Mouse (Mus musculus) heart, postnatal 0 days (tissue): ENCODE measurements around the gene Srsf5. TPM values are rescaled to one million over a fixed set of nuclear protein-coding genes. Genes with fewer than 3 reads are reported as not detected.
"Not testable (repeated sequence)": the region's sequence is repeated elsewhere in the genome, so short reads cannot be mapped to it uniquely, and the experiment has no call there.

Experiments used
- ATAC-seq: fragments of 200-750 bp; cut with Nextera tagmentation; 2 replicates; pipeline ENCODE4 v1.8.0; 2017; ENCODE audit warnings: low read depth, moderate number of reproducible peaks, moderate library complexity; ENCODE audit not compliant: insufficient read depth
- DNase-seq: peaks from one replicate; pipeline ENCODE4 v3.0.0-alpha.2; 2016; ENCODE audit warnings: low spot score
- H3K27ac ChIP-seq: fragments of 300-500 bp; sonication (generic); 2 replicates; pipeline ENCODE4 v1.5.1; 2014; ENCODE audit warnings: low read depth, mild to moderate bottlenecking
- H3K27me3 ChIP-seq: fragments of 300-500 bp; sonication (generic); 2 replicates; pipeline ENCODE4 v1.6.1; 2014; ENCODE audit warnings: low read length, mixed read lengths; ENCODE audit not compliant: control insufficient read depth, insufficient read depth
- H3K36me3 ChIP-seq: fragments of 300-500 bp; sonication (generic); replicated peaks from 2 replicates; pipeline ENCODE4 v1.6.1; 2014; ENCODE audit warnings: low read length, mixed read lengths; ENCODE audit not compliant: control insufficient read depth, insufficient read depth
- H3K4me1 ChIP-seq: fragments of 300-500 bp; sonication (generic); 2 replicates; pipeline ENCODE4 v1.6.1; 2014; ENCODE audit warnings: antibody characterized with exemption; ENCODE audit not compliant: control insufficient read depth, insufficient read depth
- H3K4me2 ChIP-seq: fragments of 300-500 bp; sonication (generic); 2 replicates; pipeline ENCODE4 v1.6.1; 2014; ENCODE audit warnings: low read depth, mild to moderate bottlenecking, low read length, moderate library complexity
- H3K4me3 ChIP-seq: fragments of 300-500 bp; sonication (generic); 2 replicates; pipeline ENCODE4 v1.5.1; 2014; ENCODE audit warnings: low read depth, low read length
- H3K9ac ChIP-seq: fragments of 300-500 bp; sonication (generic); replicated peaks from 2 replicates; pipeline ENCODE4 v1.6.1; 2014; ENCODE audit warnings: low read depth, low read length, mixed read lengths
- H3K9me3 ChIP-seq: fragments of 300-500 bp; sonication (generic); replicated peaks from 2 replicates; pipeline ENCODE4 v1.6.1; 2016; ENCODE audit warnings: low read length; ENCODE audit not compliant: control insufficient read depth
- CTCF ChIP-seq: IDR thresholded peaks from 2 replicates; pipeline ENCODE4 v1.5.1; 2016; ENCODE audit warnings: antibody characterized with exemption, control low read depth, low read depth
- EP300 ChIP-seq: IDR thresholded peaks from 2 replicates; pipeline ENCODE4 v1.6.1; 2016; ENCODE audit warnings: antibody characterized with exemption, low read depth
- WGBS: fragments of 180-500 bp; shearing (Covaris S2); extraction: QIAGEN DNeasy Blood & Tissue Kit; methylation state at CpG from one replicate; pipeline ENCODE4 v1.1.7; 2014; 5-methylcytosine and 5-hydroxymethylcytosine counted together
- polyA plus RNA-seq: library from polyadenylated mRNA; unstranded; fragments of >200 nt; fragmentation: Nextera tagmentation; extraction: Ambion mirVana; gene quantifications from 2 replicates; pipeline ENCODE4 v1.2.1, GENCODE M21; 2015
- total RNA-seq: library from RNA; depleted of rRNA; stranded (reverse); fragments of >200 nt; gene quantifications from 2 replicates; pipeline ENCODE4 v1.2.3, GENCODE M21; 2014; ENCODE audit warnings: low replicate concordance

The Srsf5 gene
- total and polyA plus RNA-seq, 2 experiments from 2014 or later = 227 to 275 TPM

GRCm38 (mm10) chr12:80938642-80939041, 6.7 kb upstream of the Srsf5 start:
- Histone ChIP-seq H3K9me3 (no peaks in the 10 kb centered on the region), H3K9ac (no peak overlapping the region), H3K27me3 (no peaks in the 10 kb centered on the region), H3K36me3 (no peaks in the 10 kb centered on the region), H3K4me1 (peaks cover 9% of the 10 kb centered on the region; the same call in 1 of the 2 replicates), H3K27ac (peak overlapping the region; percentile 33), H3K4me3 (no peak overlapping the region), H3K4me2 (peak overlapping the region; percentile 16; the same call in 1 of the 2 replicates)
- 19% methylated on average over 5 of the region's 5 CpGs for WGBS
- TF ChIP-seq EP300 (no peak), CTCF (no peak)
- DNase-seq (peak; percentile 47), ATAC-seq (peak; percentile 44; the same call in 1 of the 2 replicates)

- 69% methylated on average over 4 of the region's 4 CpGs for WGBS
- Histone ChIP-seq H3K4me2 (peak overlapping the region; percentile 16; the same call in 1 of the 2 replicates), H3K36me3 (no peaks in the 10 kb centered on the region), H3K9ac (no peak overlapping the region), H3K4me1 (peaks cover 9% of the 10 kb centered on the region; the same call in 1 of the 2 replicates), H3K27me3 (no peaks in the 10 kb centered on the region), H3K9me3 (no peaks in the 10 kb centered on the region), H3K4me3 (no peak overlapping the region), H3K27ac (peak overlapping the region; percentile 33)
- DNase-seq (no peak), ATAC-seq (peak; percentile 24)
- no peak for TF ChIP-seq CTCF
- TF ChIP-seq EP300 = no peak
Observed at GRCm38 (mm10) chr12:80939165-80939564, 6.1 kb upstream of the Srsf5 start.

- Histone ChIP-seq H3K4me2 (no peak overlapping the region), H3K36me3 (peaks cover 5% of the 10 kb centered on the region), H3K9ac (no peak overlapping the region), H3K27me3 (no peaks in the 10 kb centered on the region), H3K4me3 (no peak overlapping the region), H3K4me1 (peaks cover 12% of the 10 kb centered on the region; the same call in 1 of the 2 replicates), H3K27ac (no peak overlapping the region), H3K9me3 (no peaks in the 10 kb centered on the region)
- ATAC-seq (no peak), DNase-seq (no peak)
- WGBS = 95% methylated on average over 3 of the region's 3 CpGs
- no peak for TF ChIP-seq EP300
- no peak for TF ChIP-seq CTCF
Observed at GRCm38 (mm10) chr12:80941886-80942285, 3.4 kb upstream of the Srsf5 start.

GRCm38 (mm10) chr12:80943395-80943794, 1.9 kb upstream of the Srsf5 start:
- WGBS = 60% methylated on average over 3 of the region's 3 CpGs
- no peak overlapping the region for H3K27ac ChIP-seq
- no peak for DNase-seq
- H3K36me3 ChIP-seq = peaks cover 18% of the 10 kb centered on the region
- ATAC-seq = no peak
- no peaks in the 10 kb centered on the region for H3K9me3 ChIP-seq
- H3K9ac ChIP-seq = no peak overlapping the region
- no peak overlapping the region for H3K4me2 ChIP-seq
- TF ChIP-seq CTCF (no peak), EP300 (no peak)
- H3K4me1 ChIP-seq = peaks cover 14% of the 10 kb centered on the region; the same call in 1 of the 2 replicates
- H3K4me3 ChIP-seq = no peak overlapping the region
- H3K27me3 ChIP-seq = no peaks in the 10 kb centered on the region

- Histone ChIP-seq H3K36me3 (peaks cover 25% of the 10 kb centered on the region), H3K27ac (no peak overlapping the region), H3K4me1 (peaks cover 7% of the 10 kb centered on the region; the same call in 1 of the 2 replicates), H3K4me2 (no peak overlapping the region), H3K9me3 (no peaks in the 10 kb centered on the region), H3K4me3 (no peak overlapping the region), H3K9ac (no peak overlapping the region), H3K27me3 (no peaks in the 10 kb centered on the region)
- TF ChIP-seq CTCF = no peak
- no peak for TF ChIP-seq EP300
- DNase-seq (no peak), ATAC-seq (no peak)
- WGBS = 84% methylated on average over 4 of the region's 4 CpGs
Observed at GRCm38 (mm10) chr12:80944204-80944603, 1.1 kb upstream of the Srsf5 start.

DNA sequence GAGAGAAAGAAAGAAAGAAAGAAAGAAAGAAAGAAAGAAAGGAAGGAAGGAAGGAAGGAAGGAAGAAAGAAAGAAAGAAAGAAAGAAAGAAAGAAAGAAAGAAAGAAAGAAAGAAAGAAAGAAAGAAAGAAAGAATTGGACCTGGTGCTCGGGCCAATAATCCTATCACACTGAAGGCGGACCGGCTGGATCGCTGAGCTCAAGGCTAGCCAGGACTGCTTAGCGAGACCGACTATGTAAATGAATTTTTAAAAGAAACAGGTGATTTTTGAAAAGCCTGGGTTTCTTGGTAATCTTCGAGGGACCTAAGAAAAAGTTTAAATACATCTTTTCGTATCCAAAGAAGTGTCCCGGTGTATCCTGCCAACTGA, 356 bp upstream of the Srsf5 start:
- WGBS = 0% methylated on average over 9 of the region's 9 CpGs
- H3K27me3 ChIP-seq, DNase-seq, H3K9me3 ChIP-seq, H3K4me1 ChIP-seq: not testable (repeated sequence)
- Histone ChIP-seq H3K4me2 (peak overlapping the region; percentile 54), H3K4me3 (peak overlapping the region; percentile 99), H3K9ac (peak overlapping the region; percentile 100), H3K36me3 (peaks cover 30% of the 10 kb centered on the region), H3K27ac (peak overlapping the region; percentile 100)
- peak; percentile 16; the same call in 1 of the 2 replicates for ATAC-seq
